Mouse (Mus musculus): Measurements from ENCODE around the gene Myo18b. TPM values are rescaled to one million over a fixed set of nuclear protein-coding genes. Genes with fewer than 3 reads are reported as not detected.

Myo18b gene
- polyA plus RNA-seq, 1 experiment from 2014 or later = 0.80 TPM

DNA sequence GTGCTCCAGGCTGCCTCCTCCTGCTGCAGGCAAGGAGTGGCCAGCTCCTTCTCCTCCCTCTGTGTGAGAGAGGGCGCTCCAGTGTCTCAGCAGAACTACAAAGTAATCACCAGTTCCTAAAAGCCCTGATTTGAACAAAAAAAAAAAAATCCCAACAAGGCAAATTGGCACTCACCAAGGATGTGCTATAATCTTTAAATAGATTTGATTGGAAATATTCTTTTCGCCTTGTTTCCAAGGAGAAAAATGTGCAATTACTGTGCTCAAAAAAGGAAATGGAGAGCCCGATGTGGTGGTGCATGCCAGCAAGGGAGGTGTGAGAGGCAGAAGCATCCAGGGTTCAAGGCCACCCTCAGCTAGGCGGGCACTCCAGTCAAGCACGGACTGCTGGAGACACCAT is 35.7 kb upstream of the Myo18b start:
- Histone ChIP-seq H3K27me3 (ENCODE audit: insufficient read depth, low read length) (no peaks in the 10 kb centered on the region), H3K36me3 (ENCODE audit: insufficient read depth) (peaks cover 2% of the 10 kb centered on the region), H3K27ac (ENCODE audit: low read depth) (no peak overlapping the region), H3K4me3 (ENCODE audit: low read depth, low read length) (no peak overlapping the region), H3K9me3 (ENCODE audit: low read depth, low read length) (no peaks in the 10 kb centered on the region), H3K9ac (no peak overlapping the region), H3K4me1 (ENCODE audit: insufficient read depth) (peaks cover 5% of the 10 kb centered on the region; the same call in 1 of the 2 replicates), H3K4me2 (no peak overlapping the region)
- no peak for TF ChIP-seq CTCF (IDR thresholded peaks at IDR 0.05; ENCODE audit: low read depth)
- 87% methylated on average over 5 of the region's 5 CpGs for WGBS
- DNase-seq (no peak), ATAC-seq (ENCODE audit: insufficient read depth) (no peak)

GRCm38 (mm10) chr5:112928201-112928881 is 32.2 kb upstream of the Myo18b start:
- DNase-seq (peak; percentile 63), ATAC-seq (ENCODE audit: insufficient read depth) (peak; percentile 75)
- no peaks in the 10 kb centered on the region for H3K27me3 ChIP-seq (ENCODE audit: insufficient read depth, low read length)
- no peaks in the 10 kb centered on the region for H3K9me3 ChIP-seq (ENCODE audit: low read depth, low read length)
- no peak overlapping the region for H3K4me2 ChIP-seq
- TF ChIP-seq CTCF (IDR thresholded peaks at IDR 0.05; ENCODE audit: low read depth) = no peak
- peak overlapping the region; percentile 69 for H3K27ac ChIP-seq (ENCODE audit: low read depth)
- H3K36me3 ChIP-seq (ENCODE audit: insufficient read depth) = peaks cover 17% of the 10 kb centered on the region
- H3K4me1 ChIP-seq (ENCODE audit: insufficient read depth) = peaks cover 5% of the 10 kb centered on the region; the same call in 1 of the 2 replicates
- no peak overlapping the region for H3K4me3 ChIP-seq (ENCODE audit: low read depth, low read length)
- H3K9ac ChIP-seq = no peak overlapping the region
- WGBS = 25% methylated on average over 10 of the region's 10 CpGs

- ATAC-seq (ENCODE audit: insufficient read depth) (no peak), DNase-seq (no peak)
- Histone ChIP-seq H3K4me1 (ENCODE audit: insufficient read depth) (peaks cover 5% of the 10 kb centered on the region; the same call in 1 of the 2 replicates), H3K27ac (ENCODE audit: low read depth) (no peak overlapping the region), H3K9ac (no peak overlapping the region), H3K36me3 (ENCODE audit: insufficient read depth) (peaks cover 17% of the 10 kb centered on the region), H3K4me2 (no peak overlapping the region), H3K4me3 (ENCODE audit: low read depth, low read length) (no peak overlapping the region), H3K9me3 (ENCODE audit: low read depth, low read length) (no peaks in the 10 kb centered on the region), H3K27me3 (ENCODE audit: insufficient read depth, low read length) (no peaks in the 10 kb centered on the region)
- no peak for TF ChIP-seq CTCF (IDR thresholded peaks at IDR 0.05; ENCODE audit: low read depth)
- 93% methylated on average over 5 of the region's 5 CpGs for WGBS
These were observed 29.3 kb upstream of the Myo18b start for GRCm38 (mm10) chr5:112925422-112925821.

- no peaks in the 10 kb centered on the region for H3K27me3 ChIP-seq (ENCODE audit: insufficient read depth, low read length)
- peaks cover 16% of the 10 kb centered on the region for H3K36me3 ChIP-seq (ENCODE audit: insufficient read depth)
- H3K27ac ChIP-seq (ENCODE audit: low read depth) = no peak overlapping the region
- 77% methylated on average over 8 of the region's 8 CpGs for WGBS
- H3K4me1 ChIP-seq (ENCODE audit: insufficient read depth) = peaks cover 5% of the 10 kb centered on the region; the same call in 1 of the 2 replicates
- no peak for DNase-seq
- H3K4me3 ChIP-seq (ENCODE audit: low read depth, low read length) = no peak overlapping the region
- no peak for ATAC-seq (ENCODE audit: insufficient read depth)
- H3K9ac ChIP-seq = no peak overlapping the region
- H3K4me2 ChIP-seq = no peak overlapping the region
- H3K9me3 ChIP-seq (ENCODE audit: low read depth, low read length) = no peaks in the 10 kb centered on the region
- TF ChIP-seq CTCF (IDR thresholded peaks at IDR 0.05; ENCODE audit: low read depth) = no peak
These were observed 28.6 kb upstream of the Myo18b start for GRCm38 (mm10) chr5:112924806-112925205.

DNA sequence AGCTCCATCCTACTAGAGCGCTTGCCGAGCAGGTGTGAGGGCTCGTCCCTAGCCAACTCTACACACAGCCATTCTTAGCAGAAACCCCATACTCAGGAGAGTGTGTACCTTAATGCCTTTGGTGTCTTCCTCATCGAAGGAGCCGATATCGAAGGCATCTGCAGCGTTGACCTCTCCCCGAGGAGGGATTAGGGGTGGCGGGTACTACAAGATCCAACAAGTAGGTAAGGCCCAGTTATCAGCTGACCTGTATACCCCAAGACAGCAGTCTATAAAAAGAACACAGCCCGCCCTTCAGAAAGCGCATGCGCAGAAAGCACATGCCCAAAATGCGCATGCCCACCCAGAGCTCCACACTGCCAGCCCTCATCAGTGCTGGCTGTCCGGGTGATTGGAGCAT is 27.7 kb upstream of the Myo18b start:
- H3K9ac ChIP-seq = no peak overlapping the region
- no peak for DNase-seq
- peaks cover 14% of the 10 kb centered on the region; the same call in 1 of the 2 replicates for H3K36me3 ChIP-seq (ENCODE audit: insufficient read depth)
- ATAC-seq (ENCODE audit: insufficient read depth) = no peak
- no peaks in the 10 kb centered on the region for H3K27me3 ChIP-seq (ENCODE audit: insufficient read depth, low read length)
- H3K9me3 ChIP-seq (ENCODE audit: low read depth, low read length) = no peaks in the 10 kb centered on the region
- H3K4me3 ChIP-seq (ENCODE audit: low read depth, low read length) = no peak overlapping the region
- 87% methylated on average over 14 of the region's 14 CpGs for WGBS
- no peak for TF ChIP-seq CTCF (IDR thresholded peaks at IDR 0.05; ENCODE audit: low read depth)
- no peak overlapping the region for H3K4me2 ChIP-seq
- H3K27ac ChIP-seq (ENCODE audit: low read depth) = no peak overlapping the region
- H3K4me1 ChIP-seq (ENCODE audit: insufficient read depth) = peaks cover 5% of the 10 kb centered on the region; the same call in 1 of the 2 replicates

DNA sequence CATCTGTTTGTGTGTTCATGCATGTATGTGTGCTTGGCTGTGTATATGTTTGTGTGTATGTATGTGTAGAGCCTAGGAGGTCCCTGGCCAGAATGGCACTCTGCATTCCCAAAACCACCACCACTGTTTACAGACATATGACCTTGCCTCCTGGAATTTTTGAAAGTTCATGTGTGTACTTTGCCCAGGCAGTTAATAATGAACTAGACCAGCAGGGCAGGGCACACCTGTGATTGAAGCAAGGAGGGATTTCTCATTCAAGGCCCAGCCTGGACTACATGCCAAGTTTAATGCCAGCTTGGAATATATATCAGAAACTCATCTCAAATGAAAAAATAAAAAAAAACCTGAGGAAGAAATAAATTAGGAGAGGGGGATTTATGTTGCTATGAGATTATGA is 25.8 kb upstream of the Myo18b start:
- ATAC-seq (ENCODE audit: insufficient read depth) = no peak
- Histone ChIP-seq H3K27me3 (ENCODE audit: insufficient read depth, low read length) (no peaks in the 10 kb centered on the region), H3K4me1 (ENCODE audit: insufficient read depth) (no peaks in the 10 kb centered on the region), H3K4me3 (ENCODE audit: low read depth, low read length) (no peak overlapping the region), H3K4me2 (no peak overlapping the region), H3K27ac (ENCODE audit: low read depth) (no peak overlapping the region), H3K36me3 (ENCODE audit: insufficient read depth) (peaks cover 14% of the 10 kb centered on the region; the same call in 1 of the 2 replicates), H3K9ac (no peak overlapping the region), H3K9me3 (ENCODE audit: low read depth, low read length) (no peaks in the 10 kb centered on the region)
- no peak for TF ChIP-seq CTCF (IDR thresholded peaks at IDR 0.05; ENCODE audit: low read depth)
- no peak for DNase-seq

DNA sequence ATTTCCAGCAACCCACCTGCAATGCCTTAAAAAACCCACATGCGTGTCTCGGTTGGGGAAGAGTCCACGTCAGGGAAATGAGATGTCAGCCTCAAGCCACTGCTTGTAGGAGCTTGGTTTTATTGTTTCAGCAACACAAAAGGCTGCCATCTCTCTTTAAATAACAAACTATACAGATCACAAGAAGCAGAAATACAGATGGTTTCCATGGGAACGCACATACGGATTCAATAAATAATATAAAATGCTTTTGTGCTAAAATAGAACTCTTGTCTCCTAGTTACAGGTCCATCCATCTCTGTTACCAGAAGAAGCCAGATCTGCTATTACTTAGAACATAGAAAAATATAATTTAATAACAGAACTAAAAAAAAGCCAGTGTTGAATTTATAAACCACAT is 14.2 kb upstream of the Myo18b start:
- Histone ChIP-seq H3K9ac (no peak overlapping the region), H3K36me3 (ENCODE audit: insufficient read depth) (0 out of 2 replicates have a peak, but pooled peaks cover 11% of the 10 kb centered on the region), H3K4me2 (no peak overlapping the region), H3K4me3 (ENCODE audit: low read depth, low read length) (no peak overlapping the region), H3K27ac (ENCODE audit: low read depth) (no peak overlapping the region), H3K27me3 (ENCODE audit: insufficient read depth, low read length) (no peaks in the 10 kb centered on the region), H3K4me1 (ENCODE audit: insufficient read depth) (no peaks in the 10 kb centered on the region), H3K9me3 (ENCODE audit: low read depth, low read length) (no peaks in the 10 kb centered on the region)
- 83% methylated on average over 5 of the region's 5 CpGs for WGBS
- no peak for DNase-seq
- ATAC-seq (ENCODE audit: insufficient read depth) = no peak
- TF ChIP-seq CTCF (IDR thresholded peaks at IDR 0.05; ENCODE audit: low read depth) = no peak
